Mouse (Mus musculus) cerebral cortex, adult 2 months (tissue): ENCODE results near the gene Snap25.

Source experiments
- WGBS: fragments of 180-500 bp; shearing (Covaris S2); methylation state at CpG from one replicate; pipeline ENCODE4 v1.1.7; 2018; 5-methylcytosine and 5-hydroxymethylcytosine counted together

Gene Snap25

DNA sequence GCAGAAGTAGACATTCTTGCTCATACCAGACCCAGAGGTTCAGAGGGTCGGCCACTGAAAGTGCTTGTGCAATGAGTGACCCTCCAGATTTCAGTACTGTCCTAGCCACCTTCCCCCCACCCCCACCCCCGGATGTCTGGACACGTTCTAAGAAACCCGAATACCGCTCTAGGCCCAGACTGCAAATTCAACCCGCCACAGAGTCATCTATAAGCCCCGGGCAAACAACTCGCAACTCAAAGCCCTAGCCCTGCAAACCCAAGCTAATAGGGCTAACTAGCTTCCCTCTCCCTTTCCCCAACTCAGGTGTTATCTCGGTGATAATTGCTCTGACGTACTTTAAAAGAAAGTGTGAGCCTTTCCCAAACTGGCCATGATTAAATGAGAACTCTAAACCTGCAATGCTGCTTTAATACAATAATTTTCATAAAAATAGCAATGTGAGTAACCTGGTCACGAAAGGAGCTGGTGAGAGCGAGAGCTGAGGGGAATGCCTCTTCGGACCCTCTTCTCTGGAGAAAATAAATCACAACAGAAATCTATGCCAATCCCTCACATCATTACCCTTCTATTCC lies 725 bp upstream of the Snap25 start:
- WGBS = 4% methylated on average over 13 of the region's 13 CpGs

GRCm38 (mm10) chr2:136714008-136714411 lies 757 bp downstream of the Snap25 start:
- under 1% methylated on average over 22 of the region's 22 CpGs for WGBS

DNA sequence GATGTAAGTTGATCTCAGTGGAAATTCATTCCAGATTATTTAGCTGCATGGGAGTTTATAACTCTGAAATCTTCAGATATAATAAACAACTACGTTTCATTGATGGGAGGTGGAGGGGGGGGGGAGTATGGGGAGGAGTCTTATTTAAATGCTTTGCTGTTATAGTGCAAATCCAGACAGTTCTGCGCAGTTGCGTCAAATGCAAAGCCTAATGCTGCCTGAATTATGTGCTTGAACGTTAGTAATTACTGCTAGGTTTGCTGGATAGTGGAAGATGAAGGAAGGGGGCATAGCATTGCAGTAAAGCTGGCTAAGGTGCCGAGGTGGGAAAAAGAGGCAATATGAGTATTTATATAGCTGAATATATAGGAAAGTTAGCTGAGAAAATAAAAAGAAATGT lies 2.3 kb downstream of the Snap25 start:
- 36% methylated on average over 5 of the region's 5 CpGs for WGBS

- 47% methylated on average over 1 of the region's 1 CpGs for WGBS
Measured at GRCm38 (mm10) chr2:136716400-136716799, 3.1 kb downstream of the Snap25 start.

GRCm38 (mm10) chr2:136720235-136720634 lies 7.0 kb downstream of the Snap25 start:
- 17% methylated on average over 4 of the region's 4 CpGs for WGBS

DNA sequence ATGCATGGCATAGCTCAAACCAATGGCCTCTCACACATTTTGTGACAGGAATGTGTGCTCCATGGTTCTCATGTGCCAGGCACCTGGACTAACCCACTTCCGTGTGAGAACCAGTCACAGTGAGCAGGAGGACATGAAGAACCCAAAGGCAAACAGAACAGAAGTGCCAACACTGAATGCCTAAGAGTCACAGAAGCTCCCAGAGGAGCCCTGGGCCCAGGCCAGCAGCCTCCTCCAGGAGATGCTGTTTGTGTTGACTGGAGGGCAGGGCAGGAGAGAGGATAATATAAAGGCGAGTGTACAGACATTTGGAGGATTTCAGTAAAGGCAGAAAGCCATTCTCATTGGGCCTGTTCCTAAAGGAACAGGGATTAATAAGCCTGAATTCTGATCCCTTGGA lies 25.0 kb downstream of the Snap25 start:
- 48% methylated on average over 2 of the region's 2 CpGs for WGBS

GRCm38 (mm10) chr2:136742230-136742629 lies 29.0 kb downstream of the Snap25 start:
- WGBS = 51% methylated on average over 2 of the region's 2 CpGs

DNA sequence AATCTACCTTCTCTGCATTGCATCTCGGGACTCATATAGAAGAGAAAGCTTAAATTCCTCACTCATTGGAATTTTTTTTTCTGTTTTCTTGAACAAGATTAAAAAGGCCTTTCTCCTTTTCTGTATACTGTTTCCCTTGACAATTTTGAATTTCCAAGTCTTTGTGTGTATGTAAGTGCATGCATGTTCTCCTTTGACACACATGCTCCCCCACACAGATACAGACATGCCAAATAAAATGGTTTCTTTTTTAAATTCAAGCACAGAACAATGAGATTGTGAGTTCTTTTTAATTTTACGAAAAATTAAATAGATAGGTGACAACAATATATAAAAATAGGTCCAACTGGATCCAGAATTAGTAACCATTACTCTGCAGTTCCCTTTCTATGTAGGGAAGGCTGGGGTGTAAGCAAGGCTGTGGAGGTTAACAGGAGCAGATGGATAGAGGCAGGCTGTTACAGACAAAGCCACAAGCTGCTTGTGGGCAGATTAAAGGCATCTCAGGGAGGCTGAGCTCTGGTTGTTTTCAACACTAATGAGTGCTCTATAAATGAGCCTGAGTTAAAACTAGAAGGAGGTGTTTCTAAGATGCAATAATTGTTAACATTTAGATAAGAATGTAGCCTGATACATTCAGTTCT lies 31.6 kb downstream of the Snap25 start:
- WGBS = 33% methylated on average over 2 of the region's 2 CpGs

DNA sequence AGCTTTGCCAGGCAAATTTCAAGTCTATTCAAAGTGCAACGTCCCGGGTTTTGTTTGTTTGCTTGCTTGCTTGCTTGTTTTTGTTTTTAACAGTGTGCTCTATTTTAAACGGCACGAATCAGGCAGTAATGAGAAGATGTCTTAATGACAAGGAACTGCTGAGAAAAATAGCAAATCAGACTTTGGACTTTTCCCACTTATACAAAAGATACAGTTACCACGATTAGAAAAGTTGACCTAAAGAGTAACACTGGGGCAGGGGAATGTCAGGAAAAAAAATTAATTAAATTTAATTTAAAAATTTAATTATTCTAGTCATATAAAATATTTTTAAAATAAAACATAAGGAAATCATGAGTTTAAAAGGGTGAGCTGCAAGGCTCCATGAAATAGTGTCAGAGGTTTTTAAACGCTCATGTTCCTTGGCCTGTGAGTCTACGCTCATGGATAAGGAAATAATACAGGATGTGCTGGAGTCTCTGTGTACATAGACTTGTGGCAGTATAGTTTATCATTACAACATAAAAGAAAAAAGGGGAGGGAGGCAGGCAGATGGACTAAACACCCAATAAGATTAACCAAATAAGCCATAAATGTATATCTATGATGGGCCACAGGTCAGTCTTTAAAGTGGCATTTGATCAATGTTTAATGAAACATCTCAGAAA lies 32.2 kb downstream of the Snap25 start:
- 33% methylated on average over 7 of the region's 7 CpGs for WGBS

DNA sequence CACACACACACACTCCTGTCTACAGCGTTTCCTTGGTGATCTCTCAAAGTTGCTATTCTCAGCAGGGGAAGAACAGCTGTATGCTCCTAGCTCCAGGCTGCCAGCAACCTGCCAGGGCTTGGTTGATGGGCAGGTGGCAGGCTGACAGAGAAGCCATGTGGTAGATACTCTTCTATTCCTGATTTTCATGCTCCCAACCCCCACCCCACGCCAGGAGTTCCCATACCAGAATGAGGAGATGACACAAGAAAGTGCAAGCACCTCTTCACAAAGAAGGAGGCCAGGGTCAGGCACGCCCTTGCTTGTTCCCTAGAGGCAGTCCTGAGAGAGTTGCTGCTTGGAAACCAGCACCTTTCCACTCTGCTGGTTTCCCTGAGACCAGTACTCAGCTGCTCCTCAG lies 40.4 kb downstream of the Snap25 start:
- 24% methylated on average over 3 of the region's 3 CpGs for WGBS

DNA sequence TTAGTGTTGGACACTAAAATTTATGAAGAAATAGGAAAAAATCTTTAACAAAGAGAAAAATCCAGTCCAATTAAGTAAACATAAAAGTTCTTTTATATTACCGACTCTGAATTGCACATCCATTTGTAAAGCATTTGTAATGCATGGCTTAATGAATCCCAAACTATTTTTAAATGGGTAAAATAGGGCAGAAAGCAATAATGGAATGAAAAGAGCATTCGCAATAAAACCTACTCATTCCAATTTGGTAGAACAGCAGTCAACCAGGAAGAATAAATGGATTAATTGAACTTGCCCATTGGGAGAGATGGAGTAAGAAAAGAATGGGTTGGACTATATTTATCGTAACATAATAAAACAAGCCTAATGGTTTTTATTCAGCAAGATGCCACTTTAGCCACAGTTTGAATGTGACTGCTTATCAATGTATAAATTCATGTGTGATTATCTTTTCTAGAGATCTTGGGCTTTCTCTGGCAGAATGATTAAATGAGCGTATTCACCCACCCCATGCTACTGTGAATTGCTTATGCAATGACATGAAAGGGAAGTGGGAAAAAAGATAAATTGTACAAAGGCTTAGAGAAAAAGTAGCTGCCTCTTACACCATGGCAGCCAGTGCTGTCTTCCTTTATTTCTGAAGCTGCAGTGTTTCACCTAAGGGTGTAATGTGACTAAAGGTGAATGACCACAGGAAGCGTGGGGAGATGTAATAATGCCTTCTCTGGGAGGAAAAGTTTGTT lies 45.7 kb downstream of the Snap25 start:
- 56% methylated on average over 5 of the region's 5 CpGs for WGBS

- WGBS = 53% methylated on average over 2 of the region's 2 CpGs
Measured at GRCm38 (mm10) chr2:136778156-136778555, 64.9 kb downstream of the Snap25 start.

- WGBS = 80% methylated on average over 3 of the region's 3 CpGs
Measured at GRCm38 (mm10) chr2:136778674-136779073, 65.4 kb downstream of the Snap25 start.

DNA sequence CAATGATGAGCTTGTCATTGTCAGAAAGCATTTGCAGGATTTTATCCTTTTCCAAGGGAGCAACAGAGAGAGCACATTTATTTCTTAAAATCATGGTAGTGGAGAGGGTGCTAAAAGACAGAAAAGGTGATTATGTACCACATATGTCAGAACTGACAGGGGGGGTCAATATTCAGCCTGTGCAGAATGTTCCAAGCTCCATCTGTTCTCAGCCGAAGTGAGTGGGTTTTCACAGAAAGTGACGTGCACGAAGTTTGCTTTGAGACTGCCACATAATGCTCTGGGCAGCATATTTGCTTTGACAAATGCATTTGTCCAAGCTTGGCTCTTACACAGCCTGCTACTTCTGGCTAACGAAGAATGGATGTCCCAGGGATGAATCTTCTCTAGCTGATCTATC lies 71.1 kb downstream of the Snap25 start:
- WGBS = 44% methylated on average over 4 of the region's 4 CpGs

DNA sequence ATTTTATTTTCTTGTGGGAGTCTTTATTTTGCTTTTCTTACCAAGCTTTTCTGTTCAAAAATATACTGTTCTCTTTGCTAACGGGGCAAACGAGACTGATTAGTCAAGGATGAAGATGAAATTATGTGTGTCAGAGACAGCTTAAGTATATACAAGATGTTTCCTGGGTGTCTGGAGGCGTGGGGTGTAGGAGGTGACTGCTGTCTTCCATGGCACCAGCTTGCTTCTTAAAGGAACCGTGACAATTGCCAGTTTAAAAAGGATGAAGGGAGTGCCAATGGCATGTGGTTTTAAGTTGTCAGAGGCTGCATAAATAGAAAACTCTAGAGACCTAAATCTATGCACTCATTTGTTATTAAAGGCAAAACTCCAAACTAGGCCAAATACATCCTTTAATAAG lies 75.1 kb downstream of the Snap25 start:
- 27% methylated on average over 4 of the region's 4 CpGs for WGBS

GRCm38 (mm10) chr2:136796518-136796917 lies 83.3 kb downstream of the Snap25 start:
- 45% methylated on average over 1 of the region's 1 CpGs for WGBS

DNA sequence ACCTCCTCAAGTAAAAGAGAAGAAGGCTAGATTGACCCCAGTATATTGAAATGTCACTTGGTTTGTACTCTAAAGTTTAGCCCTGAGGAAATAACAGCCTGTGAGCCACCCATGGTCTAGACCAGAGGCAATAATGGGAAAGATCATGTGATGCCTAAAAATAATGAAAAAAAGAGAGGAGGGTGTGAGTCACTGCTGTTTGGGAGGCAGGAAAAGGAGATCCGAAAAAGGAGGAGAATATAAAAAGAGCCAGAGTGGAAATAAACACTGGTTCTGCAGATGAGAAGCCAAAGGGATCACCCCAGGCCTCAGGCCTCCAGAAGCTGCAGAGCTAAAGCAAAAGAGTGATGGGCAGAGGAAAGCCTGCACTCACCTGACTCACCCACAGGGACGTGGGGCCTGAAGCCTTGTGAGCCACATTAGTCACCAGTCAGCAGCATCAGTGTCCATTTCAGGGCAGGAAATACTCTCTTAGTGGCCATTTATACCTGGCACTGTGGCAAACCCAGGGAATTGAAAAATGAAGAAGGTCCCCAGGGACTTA lies 85.7 kb downstream of the Snap25 start:
- 37% methylated on average over 2 of the region's 2 CpGs for WGBS

DNA sequence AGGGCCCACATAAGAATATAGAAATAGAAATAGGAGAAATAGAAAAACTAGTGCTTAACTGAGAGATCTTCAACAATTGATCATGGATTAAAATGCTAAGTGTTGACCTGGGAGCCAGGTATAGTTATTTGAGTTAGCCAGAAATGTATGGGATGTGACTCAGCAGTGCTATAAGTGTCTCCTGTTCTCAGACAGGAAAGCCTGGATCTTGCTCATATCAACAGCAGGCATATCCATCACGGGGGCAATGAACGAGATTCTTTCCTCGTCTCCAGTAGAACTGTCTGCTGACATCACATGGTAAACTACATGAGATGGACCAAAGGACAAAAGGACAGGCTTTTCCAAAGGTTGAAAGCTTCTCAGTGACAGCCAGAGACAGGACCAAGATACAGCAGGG lies 88.8 kb downstream of the Snap25 start:
- 49% methylated on average over 3 of the region's 3 CpGs for WGBS

DNA sequence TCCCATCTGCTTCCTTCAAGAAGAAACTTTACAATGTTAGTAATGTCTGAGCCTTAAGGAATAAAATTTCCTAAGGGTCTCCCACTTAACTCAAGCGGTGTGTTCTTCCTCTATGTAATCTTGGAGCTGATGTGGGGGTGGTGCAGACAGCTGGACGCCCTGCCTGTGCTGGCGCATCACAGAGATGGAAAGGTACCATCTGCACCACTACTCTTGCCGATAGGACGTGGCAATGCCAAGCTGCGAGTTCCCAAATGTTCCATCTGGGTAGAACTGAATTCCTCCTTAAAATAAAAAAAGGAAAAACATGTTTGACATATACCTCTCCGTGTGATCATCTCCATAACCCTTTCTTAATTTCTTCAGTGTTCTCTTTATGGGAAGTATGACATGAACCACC lies 89.9 kb downstream of the Snap25 start:
- 54% methylated on average over 7 of the region's 7 CpGs for WGBS

- WGBS = 37% methylated on average over 8 of the region's 8 CpGs
Measured at GRCm38 (mm10) chr2:136807992-136808726, 94.9 kb downstream of the Snap25 start.

DNA sequence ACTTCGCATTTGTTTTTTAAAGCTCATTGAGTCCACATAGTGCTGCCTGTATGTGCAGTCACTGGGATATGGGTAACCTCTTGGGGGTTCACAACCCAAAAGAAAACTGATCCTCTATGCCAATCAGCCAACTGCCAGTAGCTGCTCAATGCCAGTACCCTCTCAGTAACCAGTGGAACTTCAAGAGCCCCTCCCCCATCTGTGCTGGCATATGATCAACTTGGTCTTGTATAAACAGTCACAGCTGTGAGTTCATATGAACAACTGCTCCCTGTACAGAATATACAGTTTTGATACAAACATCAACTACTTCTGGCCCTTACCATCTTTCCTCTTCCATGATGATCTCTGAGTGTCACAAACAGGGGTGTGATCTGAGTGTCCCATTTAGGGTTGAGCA lies 98.1 kb downstream of the Snap25 start:
- WGBS = 91% methylated on average over 1 of the region's 1 CpGs
